In the genomic region with DNA sequence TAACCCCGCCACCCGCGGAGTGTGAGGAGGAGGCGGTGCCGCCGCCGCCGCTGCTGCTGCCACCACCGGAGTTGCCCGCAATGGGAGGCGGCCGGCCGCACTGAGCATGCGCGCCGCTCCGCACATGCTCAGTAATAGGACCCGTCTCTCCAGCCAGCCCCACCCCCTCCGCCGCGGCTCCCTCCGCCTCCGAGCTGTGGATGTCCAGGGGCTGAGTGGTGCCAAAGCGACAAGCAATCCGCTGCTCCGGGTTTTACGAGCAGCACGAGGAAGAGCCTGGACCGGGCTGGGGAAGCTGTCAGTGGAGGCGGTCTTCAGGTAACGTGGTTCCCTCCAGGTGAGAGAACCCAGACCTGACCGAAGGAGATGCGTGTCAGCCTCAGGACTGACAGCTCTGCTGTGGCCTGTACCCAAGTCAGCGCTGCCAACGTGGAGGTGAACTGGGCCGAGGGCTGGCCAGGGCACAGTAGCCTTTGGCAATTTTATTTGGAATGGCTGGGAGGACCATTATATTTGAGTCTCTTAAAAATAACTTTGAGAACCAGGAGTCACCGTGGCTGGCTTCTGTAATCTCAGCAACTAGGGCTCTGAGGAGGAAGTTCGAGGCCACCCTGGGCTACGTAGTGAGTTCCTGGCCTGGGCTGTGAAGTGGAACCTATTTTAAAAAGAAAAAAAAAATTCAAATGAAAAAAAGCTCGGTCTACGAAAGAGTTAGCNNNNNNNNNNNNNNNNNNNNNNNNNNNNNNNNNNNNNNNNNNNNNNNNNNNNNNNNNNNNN, we compare ENCODE assay signal across 8 mouse cellular contexts. TPM values are rescaled to one million over a fixed set of nuclear protein-coding genes. Genes with fewer than 3 reads are reported as not detected.
DNase-seq lines count a peak whose midpoint lies in the region; ATAC-seq and TF ChIP-seq lines count a peak whose summit lies in the region.

Gene Mycbp2, minus strand, starts transcription at position 86 of the 777 bp plus-strand sequence.

- peak within 1 kb of the TSS; percentile 80 for H3K27ac ChIP-seq in cortical plate, adult 2 months (ENCODE audit: insufficient read depth, low read length)

- ATAC-seq in activated CD4-positive, CD25-positive, alpha-beta regulatory T cell, adult 4 months: peak; percentile 43

- peak; percentile 97 to 98 for DNase-seq in gastrocnemius, adult 8-10 months (ENCODE audit: low spot score in 2 of 2)
- peak; percentile 69 for DNase-seq in hindlimb bud, embryonic 11.5 days (ENCODE audit: extremely low spot score, low read depth, low spot score)
- DNase-seq in left cerebral cortex, adult 8-10 months (ENCODE audit: low spot score in 2 of 2): peak; percentile 93 to 99
- DNase-seq in right cerebral cortex, postnatal 10 days (ENCODE audit: low spot score in 2 of 2): peak; percentile 99
- DNase-seq in urinary bladder, postnatal 25 days (ENCODE audit: low spot score): peak; percentile 96

- no peaks in the 10 kb centered on the region for H3K9me3 ChIP-seq in megakaryocyte, embryonic 14.5 days

- peaks cover under 1% of the 10 kb centered on the region; the same call in 1 of the 2 replicates for H3K4me1 ChIP-seq in cortical plate, adult 2 months (ENCODE audit: control insufficient read depth, insufficient read depth, low read length)
- peaks cover 56% of the 10 kb centered on the region for H3K4me1 ChIP-seq in megakaryocyte, embryonic 14.5 days

- TF ChIP-seq CTCF in cortical plate, adult 2 months (IDR thresholded peaks at IDR 0.05; ENCODE audit: extremely low read depth, insufficient read depth, low read length): no peak

- no peaks in the 10 kb centered on the region for H3K27me3 ChIP-seq in megakaryocyte, embryonic 14.5 days (replicated peaks)

- peak within 1 kb of the TSS; percentile 82 for H3K4me3 ChIP-seq in cortical plate, adult 2 months (ENCODE audit: insufficient read depth, low read length)
- H3K4me3 ChIP-seq in megakaryocyte, embryonic 14.5 days (replicated peaks): peak within 1 kb of the TSS; percentile 98

- H3K36me3 ChIP-seq in megakaryocyte, embryonic 14.5 days (replicated peaks; ENCODE audit: low read length): no peaks in the 10 kb centered on the region

- peak; percentile 45; the same call in 1 of the 2 replicates for TF ChIP-seq POLR2A in cortical plate, adult 2 months (IDR thresholded peaks at IDR 0.05; ENCODE audit: extremely low read depth, insufficient read depth, low read length)

RNA-seq across cellular contexts. Expression of gene Mycbp2, which starts in this region (rescaled TPM):
- polyA plus RNA-seq in activated CD4-positive, CD25-positive, alpha-beta regulatory T cell, adult 4 months (2017; shearing (Covaris generic)): 10 to 100 TPM; 72.9 to 74.8 TPM
- 129 and 135 TPM in 2 replicates for polyA plus RNA-seq in cortical plate, adult 2 months (2012; rRNA removed)
- total RNA-seq in gastrocnemius, adult 8-10 months (2022): 10 to 100 TPM; 22.6 to 41.3 (median 28.6) TPM
- 100 to 1,000 TPM; 148 to 173 (median 158) TPM for total RNA-seq in left cerebral cortex, adult 8-10 months (2022)
- polyA plus RNA-seq in megakaryocyte, embryonic 14.5 days (2012; ENCODE audit: insufficient read depth, low replicate concordance): 4.4 and 5.9 TPM in 2 replicates

Comparison
In these comparisons a context has a peak if more than half of its experiments do, and no peak if none do; other contexts are left out.
1. Peak in every context shown above with its lines: DNase-seq, ATAC-seq, H3K4me3 ChIP-seq and H3K27ac ChIP-seq.
2. RNA of gene Mycbp2 (polyA plus RNA-seq): 129 to 135 TPM in cortical plate, adult 2 months and 72.9 to 74.8 TPM in activated CD4-positive, CD25-positive, alpha-beta regulatory T cell, adult 4 months; 4.4 to 5.9 TPM in megakaryocyte, embryonic 14.5 days; every median in the first group is over 10 times any median in the second.